Mouse (Mus musculus) limb, embryonic 14.5 days (tissue): ENCODE measurements at regions not wholly inside any gene's neighbourhood (a gene's known extent, or its start where the extent isn't known, plus 50 kb on each side); places are given as distances from the start of the nearest gene placed in this dataset.
"Not testable (repeated sequence)": the region's sequence is repeated elsewhere in the genome, so short reads cannot be mapped to it uniquely, and the experiment has no call there.

ENCODE experiments used
- ATAC-seq: fragments of 200-750 bp; cut with Nextera tagmentation; 2 replicates; pipeline ENCODE4 v1.8.0; 2017; ENCODE audit warnings: low read depth, moderate number of reproducible peaks, moderate TSS enrichment; ENCODE audit not compliant: low FRiP score
- DNase-seq: peaks from one replicate; pipeline ENCODE4 v3.0.0-alpha.2; 2015; ENCODE audit warnings: low spot score
- H3K27ac ChIP-seq: fragments of 300-500 bp; sonication (generic); replicated peaks from 2 replicates; pipeline ENCODE4 v1.5.1; 2014; ENCODE audit warnings: low read depth, mild to moderate bottlenecking, low read length, moderate library complexity, mixed read lengths
- H3K27me3 ChIP-seq: fragments of 300-500 bp; sonication (generic); 2 replicates; pipeline ENCODE4 v1.6.1; 2014; ENCODE audit warnings: low read length, mixed read lengths; ENCODE audit not compliant: control insufficient read depth, insufficient read depth
- H3K36me3 ChIP-seq: fragments of 300-500 bp; sonication (generic); 2 replicates; pipeline ENCODE4 v1.6.1; 2014; ENCODE audit warnings: mild to moderate bottlenecking, low read length, moderate library complexity, mixed read lengths; ENCODE audit not compliant: control insufficient read depth, insufficient read depth
- H3K4me1 ChIP-seq: fragments of 300-500 bp; sonication (generic); 2 replicates; pipeline ENCODE4 v1.6.1; 2014; ENCODE audit warnings: antibody characterized with exemption, low read length, mixed read lengths; ENCODE audit not compliant: control insufficient read depth, insufficient read depth
- H3K4me2 ChIP-seq: fragments of 300-500 bp; sonication (generic); replicated peaks from 2 replicates; pipeline ENCODE4 v1.6.1; 2014; ENCODE audit warnings: low read depth, mild to moderate bottlenecking, low read length, moderate library complexity; ENCODE audit not compliant: severe bottlenecking
- H3K4me3 ChIP-seq: fragments of 300-500 bp; sonication (generic); replicated peaks from 2 replicates; pipeline ENCODE4 v1.5.1; 2014; ENCODE audit warnings: low read length
- H3K9ac ChIP-seq: fragments of 300-500 bp; sonication (generic); 2 replicates; pipeline ENCODE4 v1.6.1; 2014; ENCODE audit warnings: mild to moderate bottlenecking, low read depth, low read length, moderate library complexity; ENCODE audit not compliant: severe bottlenecking
- H3K9me3 ChIP-seq: fragments of 300-500 bp; sonication (generic); 2 replicates; pipeline ENCODE4 v1.6.1; 2016; ENCODE audit warnings: low read length; ENCODE audit not compliant: control insufficient read depth
- POLR2A ChIP-seq: fragments of 200-500 bp; IDR thresholded peaks from 2 replicates; pipeline ENCODE4 v1.8.0; 2012; ENCODE audit warnings: inconsistent platforms, mild to moderate bottlenecking, moderate library complexity, borderline replicate concordance; ENCODE audit not compliant: insufficient read depth, insufficient read length; ENCODE audit errors: extremely low read depth
- WGBS: fragments of 180-500 bp; shearing (Covaris S2); extraction: QIAGEN DNeasy Blood & Tissue Kit; methylation state at CpG from one replicate; pipeline ENCODE4 v1.1.7; 2014; 5-methylcytosine and 5-hydroxymethylcytosine counted together

GRCm38 (mm10) chr5:78075203-78075602 lies 667.4 kb upstream of the Igfbp7 start:
- H3K4me1 ChIP-seq = no peaks in the 10 kb centered on the region
- no peak overlapping the region for H3K9ac ChIP-seq
- DNase-seq (no peak), ATAC-seq (no peak)
- H3K27me3 ChIP-seq = no peaks in the 10 kb centered on the region
- no peak overlapping the region for H3K27ac ChIP-seq
- no peak overlapping the region for H3K4me2 ChIP-seq
- H3K36me3 ChIP-seq = no peaks in the 10 kb centered on the region
- no peak for TF ChIP-seq POLR2A
- H3K4me3 ChIP-seq = no peak overlapping the region
- no peaks in the 10 kb centered on the region for H3K9me3 ChIP-seq
- WGBS = 56% methylated on average over 1 of the region's 1 CpGs

- ATAC-seq = no peak
- H3K36me3 ChIP-seq = no peaks in the 10 kb centered on the region
Measured at GRCm38 (mm10) chr5:78032554-78033250, 624.9 kb upstream of the Igfbp7 start.

GRCm38 (mm10) chr5:78017523-78017922 lies 609.7 kb upstream of the Igfbp7 start:
- no peak for ATAC-seq
- no peaks in the 10 kb centered on the region for H3K36me3 ChIP-seq
- no peak overlapping the region for H3K27ac ChIP-seq
- TF ChIP-seq POLR2A = no peak
- no peak overlapping the region for H3K4me3 ChIP-seq
- no peaks in the 10 kb centered on the region for H3K4me1 ChIP-seq
- no peak overlapping the region for H3K9ac ChIP-seq
- no peaks in the 10 kb centered on the region for H3K27me3 ChIP-seq
- no peak overlapping the region for H3K4me2 ChIP-seq
- DNase-seq = no peak
- H3K9me3 ChIP-seq = no peaks in the 10 kb centered on the region
- 80% methylated on average over 4 of the region's 4 CpGs for whole genome bisulfite sequencing

More at GRCm38 (mm10) chr5:78032554-78033250, 624.9 kb upstream of the Igfbp7 start:
- Histone ChIP-seq H3K27me3 (no peaks in the 10 kb centered on the region), H3K4me3 (no peak overlapping the region), H3K9ac (no peak overlapping the region), H3K9me3 (no peaks in the 10 kb centered on the region), H3K4me1 (no peaks in the 10 kb centered on the region), H3K4me2 (no peak overlapping the region), H3K27ac (no peak overlapping the region)
- WGBS = 78% methylated on average over 4 of the region's 4 CpGs
- TF ChIP-seq POLR2A = no peak
- DNase-seq = no peak

DNA sequence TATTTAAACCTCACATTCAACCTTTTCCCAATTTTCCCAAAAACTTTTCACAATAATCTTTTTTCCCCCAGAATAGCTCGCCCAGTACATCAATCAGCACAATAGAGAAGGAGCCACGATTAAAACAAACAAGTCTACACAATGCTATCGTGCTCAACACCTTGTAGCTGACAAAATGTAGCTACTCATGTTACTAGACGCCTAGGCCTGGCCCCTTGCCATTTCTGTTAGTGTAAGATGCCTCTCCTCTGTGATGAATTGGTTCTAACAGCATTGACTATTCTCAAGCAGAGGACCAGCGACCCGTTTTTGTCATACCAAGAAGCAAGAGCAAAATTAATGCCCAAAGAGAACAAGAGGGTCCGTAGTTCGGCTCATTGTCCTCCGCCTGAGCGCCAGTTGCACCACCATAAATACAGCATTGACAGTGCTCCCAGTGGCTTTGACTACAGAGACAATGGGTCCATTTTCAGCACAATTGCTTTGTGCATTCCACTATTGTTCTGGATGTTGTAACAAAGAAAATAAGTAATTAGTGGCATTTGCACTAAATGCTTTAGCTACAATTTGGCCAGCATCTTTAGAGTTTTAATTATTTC lies 578.7 kb upstream of the Igfbp7 start:
- TF ChIP-seq POLR2A = no peak
- WGBS = 80% methylated on average over 10 of the region's 10 CpGs
- Histone ChIP-seq H3K9me3 (no peaks in the 10 kb centered on the region), H3K36me3 (no peaks in the 10 kb centered on the region), H3K9ac (no peak overlapping the region), H3K4me3 (no peak overlapping the region), H3K27me3 (no peaks in the 10 kb centered on the region), H3K27ac (no peak overlapping the region), H3K4me1 (no peaks in the 10 kb centered on the region), H3K4me2 (no peak overlapping the region)
- no peak for ATAC-seq
- DNase-seq = peak; percentile 2

GRCm38 (mm10) chr5:77985269-77985668 lies 577.4 kb upstream of the Igfbp7 start:
- TF ChIP-seq POLR2A = no peak
- no peaks in the 10 kb centered on the region for H3K4me1 ChIP-seq
- H3K9ac ChIP-seq = no peak overlapping the region
- WGBS = 64% methylated on average over 1 of the region's 1 CpGs
- no peak overlapping the region for H3K27ac ChIP-seq
- no peaks in the 10 kb centered on the region for H3K36me3 ChIP-seq
- ATAC-seq = no peak
- no peaks in the 10 kb centered on the region for H3K9me3 ChIP-seq
- no peak overlapping the region for H3K4me3 ChIP-seq
- no peaks in the 10 kb centered on the region for H3K27me3 ChIP-seq
- no peak overlapping the region for H3K4me2 ChIP-seq
- no peak for DNase-seq

DNA sequence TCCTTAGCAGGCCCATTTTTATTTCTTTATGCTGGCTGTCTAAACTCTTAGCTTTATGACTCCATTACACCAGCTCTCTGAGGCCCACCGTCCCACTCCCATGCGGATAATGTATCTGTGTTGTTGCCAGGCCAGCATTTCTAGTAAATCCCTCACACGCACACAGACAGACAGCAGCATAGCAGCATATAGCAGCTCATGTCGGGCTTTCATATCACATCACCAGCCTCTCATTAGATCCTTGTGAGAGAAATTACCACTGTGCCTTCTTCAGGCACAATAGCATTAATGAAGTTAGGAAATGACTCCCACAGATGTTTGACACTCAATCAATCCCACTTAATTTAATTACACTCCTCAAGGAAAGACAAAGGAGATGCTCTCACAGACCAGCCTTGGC lies 532.2 kb upstream of the Igfbp7 start:
- H3K27me3 ChIP-seq, H3K9me3 ChIP-seq, DNase-seq, H3K4me3 ChIP-seq, H3K9ac ChIP-seq, H3K4me1 ChIP-seq, H3K4me2 ChIP-seq, ATAC-seq, H3K36me3 ChIP-seq, H3K27ac ChIP-seq: not testable (repeated sequence)
- 55% methylated on average over 4 of the region's 4 CpGs for WGBS
